Mouse (Mus musculus): ENCODE results near the gene Troap. TPM values are rescaled to one million over a fixed set of nuclear protein-coding genes. Genes with fewer than 3 reads are reported as not detected.

Gene Troap
- total RNA-seq (2023), result 1 to 10 TPM in 1 of 2 experiments, not detected in 1; 2.2 TPM

DNA sequence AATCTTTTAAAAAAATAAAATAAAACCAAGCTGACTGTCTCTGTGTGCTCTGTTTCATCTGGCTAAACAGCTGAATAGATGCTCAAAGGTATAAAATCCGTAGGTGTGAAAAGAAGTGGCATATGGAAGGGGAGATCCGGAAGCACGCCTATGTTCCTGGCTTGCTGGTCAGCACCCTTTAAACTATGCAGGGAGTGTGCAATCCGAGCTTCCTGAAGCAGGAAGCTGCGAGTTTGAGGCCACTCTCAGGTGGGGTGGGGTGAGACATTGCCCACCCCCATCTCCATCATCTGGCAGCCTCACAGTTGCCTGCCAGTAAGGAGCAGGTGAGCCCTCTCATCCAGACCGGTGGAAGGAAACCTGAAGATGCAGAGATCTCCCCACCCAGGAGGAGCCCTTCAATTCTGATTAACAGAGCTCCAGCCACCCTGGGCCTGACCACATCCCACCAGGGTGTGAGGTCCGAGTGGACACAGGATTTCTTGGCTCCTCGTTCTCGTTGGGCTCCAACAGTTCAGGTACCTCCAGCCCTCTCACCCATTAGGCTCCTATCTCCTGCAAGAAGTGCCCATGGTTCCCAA lies at the start of gene Troap:
Troap (plus strand) TSS at position 557 of the 581 bp plus-strand sequence.

DNA sequence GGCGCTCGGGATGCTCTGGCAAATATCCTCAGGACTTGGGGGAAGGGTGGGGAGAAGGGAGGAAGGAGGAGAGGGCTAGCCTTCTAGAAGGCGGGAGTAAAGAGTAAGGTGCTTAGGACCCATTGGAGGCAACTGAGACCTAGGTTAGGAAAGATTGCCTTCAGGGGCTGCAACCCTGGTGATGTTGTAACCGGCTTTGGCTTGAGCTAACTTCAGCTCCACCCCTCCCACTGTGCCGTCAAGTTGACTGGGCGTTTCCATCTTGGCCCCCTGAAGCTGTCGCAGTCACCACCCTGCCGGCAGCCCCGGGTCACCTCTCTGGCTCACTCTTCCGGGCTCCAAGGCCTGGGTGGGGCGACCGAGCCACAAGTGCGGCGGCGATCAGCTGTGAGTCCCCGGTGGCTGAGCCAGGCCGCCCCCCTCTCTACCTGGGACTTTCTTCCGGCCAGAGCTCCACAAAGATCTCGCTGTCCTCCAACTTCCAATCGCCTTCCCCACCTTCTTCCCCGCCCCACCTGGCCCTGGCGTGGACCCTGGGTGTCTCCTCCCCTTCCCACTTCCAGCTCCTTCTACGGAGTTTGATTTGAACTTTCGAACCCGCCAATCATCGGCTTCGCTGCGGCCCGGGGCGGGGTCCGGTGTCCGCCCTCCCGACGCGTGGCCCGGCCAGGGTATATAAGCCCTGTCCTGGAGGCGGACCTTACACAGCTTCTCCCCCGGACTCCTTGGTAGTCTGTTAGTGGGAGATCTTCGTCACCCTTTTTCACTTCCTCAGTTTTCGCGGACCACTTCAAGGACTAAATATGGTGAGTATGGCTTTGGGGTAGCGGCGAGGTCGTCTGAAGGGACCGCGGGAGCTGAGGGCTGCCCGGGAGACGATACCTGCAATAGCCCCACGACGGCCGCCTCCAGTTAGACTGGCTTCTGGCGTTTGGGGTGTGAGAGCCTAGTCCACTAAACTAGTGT lies 44.5 kb upstream of the Troap start, which contains the start of gene Tuba1c:
Tuba1c (plus strand) TSS at position 273 of the 966 bp plus-strand sequence.

DNA sequence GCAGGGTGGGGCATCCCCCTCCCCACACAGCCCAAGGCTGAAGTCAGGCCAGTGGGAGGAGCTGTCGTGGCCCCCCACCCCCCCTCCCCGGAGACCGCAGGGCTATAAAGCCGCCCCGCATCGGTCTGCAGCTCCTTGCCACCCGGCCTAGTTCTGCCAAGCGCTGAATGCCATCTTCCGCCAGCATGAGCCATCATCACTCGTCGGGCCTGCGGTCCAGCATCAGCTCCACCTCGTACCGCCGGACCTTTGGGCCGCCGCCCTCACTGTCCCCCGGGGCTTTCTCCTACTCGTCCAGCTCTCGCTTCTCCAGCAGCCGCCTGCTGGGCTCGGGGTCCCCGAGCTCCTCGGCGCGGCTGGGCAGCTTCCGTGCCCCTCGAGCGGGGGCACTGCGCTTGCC lies 19.3 kb upstream of the Troap start, which contains the start of gene Prph:
Prph (plus strand) TSS at position 135 of the 400 bp plus-strand sequence.

DNA sequence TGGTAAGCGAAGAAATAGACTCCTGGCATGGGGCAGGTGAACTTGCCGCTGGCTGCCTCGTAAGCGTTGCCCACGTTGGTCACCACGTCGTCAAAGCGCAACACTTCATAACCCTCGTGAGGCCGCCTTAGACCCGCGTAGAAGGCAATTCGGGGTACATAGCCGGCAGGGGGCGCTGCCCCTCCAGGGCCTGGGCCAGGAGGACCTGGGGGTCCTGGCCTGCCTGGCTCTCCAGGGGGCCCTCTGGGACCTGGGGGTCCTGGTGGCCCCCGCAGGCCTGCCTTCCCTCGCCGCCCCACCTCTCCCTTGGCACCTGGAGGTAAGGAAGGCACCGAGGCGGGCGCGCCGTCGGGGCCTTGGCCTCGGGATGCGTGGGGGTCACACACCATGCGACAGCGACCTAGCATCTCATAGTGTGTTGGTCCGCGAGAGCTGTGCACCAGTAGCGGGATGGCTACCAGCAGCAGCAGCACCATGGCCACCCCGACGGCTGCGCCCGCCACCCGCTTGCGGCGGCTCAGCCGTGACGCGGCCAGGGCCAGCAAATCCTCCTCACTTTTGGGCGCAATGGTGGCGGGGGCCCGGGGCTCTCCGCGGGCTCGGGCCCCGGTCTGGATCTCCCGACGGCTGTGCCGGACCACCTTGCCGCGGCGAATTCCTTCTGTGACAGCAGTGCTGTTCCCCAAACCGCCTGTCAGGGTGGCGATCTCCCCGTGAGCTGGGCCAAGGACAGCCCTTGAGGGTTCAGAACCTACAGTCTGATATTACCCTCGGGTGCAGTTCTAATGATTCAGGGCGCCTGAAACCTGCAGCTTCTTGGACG lies 13.1 kb downstream of the Troap start, which contains the start of gene C1ql4:
C1ql4 (minus strand) TSS at position 565 of the 823 bp plus-strand sequence.

DNA sequence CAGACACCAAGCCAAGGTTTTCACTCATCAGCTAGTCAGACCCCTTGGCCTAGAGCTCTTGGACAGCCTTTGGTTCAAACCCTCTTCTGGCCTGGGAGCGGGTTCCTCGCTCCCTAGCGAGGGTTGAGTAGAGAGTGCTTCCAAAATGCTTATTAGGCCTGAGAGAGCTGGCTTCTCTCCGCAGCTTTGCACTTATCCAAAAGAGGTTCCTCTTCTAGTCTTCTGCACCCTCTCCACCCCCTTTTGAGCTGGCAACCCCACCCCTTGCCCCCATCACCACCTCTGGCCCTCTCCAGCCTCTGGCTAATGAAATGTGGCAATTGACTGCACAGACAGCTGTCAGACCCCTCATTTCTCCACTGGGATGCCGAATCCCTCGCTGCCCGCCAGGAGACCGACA lies 18.5 kb downstream of the Troap start, which contains the start of gene Dnajc22:
Dnajc22 (plus strand) TSS at position 301 of the 400 bp plus-strand sequence.

DNA sequence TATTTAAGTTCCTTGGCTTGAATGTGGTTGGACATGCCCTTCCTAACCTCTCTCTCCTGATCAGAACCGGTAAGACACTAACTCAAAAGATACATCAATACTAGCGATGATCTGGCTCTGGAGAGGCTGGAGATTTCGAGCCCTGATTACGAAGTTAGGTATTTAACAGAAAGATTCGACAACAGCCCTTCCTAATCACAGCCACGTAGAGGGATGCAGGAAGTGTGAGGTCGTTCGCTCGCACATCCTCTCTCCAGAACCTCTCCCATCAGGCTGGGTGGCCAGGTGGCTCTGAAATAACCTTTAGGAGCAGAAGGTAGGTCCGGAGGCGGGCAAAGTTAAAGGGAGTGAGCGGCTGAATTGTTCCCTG lies 51.3 kb downstream of the Troap start, which contains the start of gene Spats2:
Spats2 (plus strand) TSS at position 206 of the 370 bp plus-strand sequence.

Other genes with a start within 250 kb of the Troap start
- gene Prkag1, start 243.1 kb upstream of the Troap start, total RNA-seq (2023), result 10 to 100 TPM; 54.0 to 54.3 TPM
- 100 to 1,000 TPM; 118 to 120 TPM for gene Kmt2d, start 203.4 kb upstream of the Troap start, total RNA-seq (2023)
- 10 to 100 TPM in 1 of 2 experiments, 1 to 10 TPM in 1; 4.6 to 10.5 TPM for gene Rhebl1, start 180.0 kb upstream of the Troap start, total RNA-seq (2023)
- gene Dhh, start 176.0 kb upstream of the Troap start, total RNA-seq (2023), result not detected
- gene Lmbr1l, start 156.3 kb upstream of the Troap start, total RNA-seq (2023), result 100 to 1,000 TPM; 112 to 113 TPM
- 100 to 1,000 TPM; 138 to 142 TPM for gene Tuba1b, start 140.0 kb upstream of the Troap start, total RNA-seq (2023)
- not detected for gene Gm49450, start 121.0 kb upstream of the Troap start, total RNA-seq (2023)
- gene Tuba1a, start 120.9 kb upstream of the Troap start, total RNA-seq (2023), result 100 to 1,000 TPM; 119 to 136 TPM
- gene Tuba1c, start 44.7 kb upstream of the Troap start, total RNA-seq (2023), result 100 to 1,000 TPM; 144 to 185 TPM
- gene Prph, start 19.4 kb upstream of the Troap start, total RNA-seq (2023), result not detected
- not detected for gene C1ql4, start 13.2 kb downstream of the Troap start, total RNA-seq (2023)
- 10 to 100 TPM in 1 of 2 experiments, 1 to 10 TPM in 1; 9.7 to 10.2 TPM for gene Dnajc22, start 18.6 kb downstream of the Troap start, total RNA-seq (2023)
- 1 to 10 TPM in 1 of 2 experiments, under 1 TPM in 1; 0.97 to 1.0 TPM for gene Spats2, start 51.3 kb downstream of the Troap start, total RNA-seq (2023)
- gene Kcnh3, start 150.3 kb downstream of the Troap start, total RNA-seq (2023), result not detected
- gene Mcrs1, start 177.4 kb downstream of the Troap start, total RNA-seq (2023), result 10 to 100 TPM; 66.7 to 77.6 TPM
- 1 to 10 TPM; 3.1 to 5.4 TPM for gene Prpf40b, start 220.5 kb downstream of the Troap start, total RNA-seq (2023)
- gene Fam186b, start 221.3 kb downstream of the Troap start, total RNA-seq (2023), result not detected